Comparison of ENCODE assay signal across 11 mouse cellular contexts in genomic region chr10:81470454-81470853, GRCm38 (mm10). TPM values are rescaled to one million over a fixed set of nuclear protein-coding genes. Genes with fewer than 3 reads are reported as not detected.
DNase-seq lines count a peak whose midpoint lies in the region; ATAC-seq and TF ChIP-seq lines count a peak whose summit lies in the region.
"Had no signal": no experiment of that assay in that cellular context is flagged by ENCODE, and none has a peak within 500 bp of the region (broad histone marks: within the 10 kb centered on the region; RNA-seq: fewer than 3 reads in every experiment).

No protein-coding gene starts in this region.

- H3K4me2 ChIP-seq in lung, postnatal 0 days (replicated peaks; ENCODE audit: low read depth, low read length) = no peak overlapping the region
- H3K4me2 ChIP-seq: lung, embryonic 15.5 days had no signal

- WGBS in lung, postnatal 0 days = 44% methylated on average over 18 of the region's 18 CpGs

- no peak for TF ChIP-seq EP300 in lung, postnatal 0 days (IDR thresholded peaks at IDR 0.05)

- peaks cover 22% of the 10 kb centered on the region for H3K4me1 ChIP-seq in cortical plate, adult 2 months (ENCODE audit: control insufficient read depth, insufficient read depth, low read length)
- H3K4me1 ChIP-seq in lung, postnatal 0 days (ENCODE audit: insufficient read depth, low read depth, low read length) = no peaks in the 10 kb centered on the region
- H3K4me1 ChIP-seq: lung, embryonic 15.5 days had no signal

- intact Hi-C loops in gastrocnemius, adult 2 months (cut with DNase I) = no loop called here
- intact Hi-C loops in heart, postnatal 14 days (cut with DNase I) = no loop called here

- no peak for ATAC-seq in lung, postnatal 0 days

- H3K27me3 ChIP-seq in lung, postnatal 0 days (replicated peaks; ENCODE audit: insufficient read depth, low read length) = peaks cover 24% of the 10 kb centered on the region

- TF ChIP-seq POLR2A in cortical plate, adult 2 months (IDR thresholded peaks at IDR 0.05; ENCODE audit: extremely low read depth, insufficient read depth, low read length) = no peak

- no peaks in the 10 kb centered on the region for H3K9me3 ChIP-seq in lung, postnatal 0 days (ENCODE audit: low read length)
- H3K9me3 ChIP-seq: lung, embryonic 15.5 days had no signal

- H3K9ac ChIP-seq in lung, postnatal 0 days (replicated peaks; ENCODE audit: low read depth) = no peak overlapping the region
- H3K9ac ChIP-seq: lung, embryonic 15.5 days had no signal

- H3K4me3 ChIP-seq in gastrocnemius, adult 2 months = no peak overlapping the region
- no peak overlapping the region for H3K4me3 ChIP-seq in cortical plate, adult 2 months (ENCODE audit: insufficient read depth, low read length)
- H3K4me3 ChIP-seq in lung, postnatal 0 days (ENCODE audit: low read depth, low read length) = no peak overlapping the region
- H3K4me3 ChIP-seq: lung, embryonic 15.5 days had no signal

- no peaks in the 10 kb centered on the region for H3K36me3 ChIP-seq in lung, postnatal 0 days (ENCODE audit: insufficient read depth, low read length)
- H3K36me3 ChIP-seq: lung, embryonic 15.5 days had no signal

- no peak overlapping the region for H3K27ac ChIP-seq in gastrocnemius, adult 2 months
- H3K27ac ChIP-seq in cortical plate, adult 2 months (ENCODE audit: insufficient read depth, low read length) = peak overlapping the region; percentile 79; the same call in 1 of the 2 replicates
- H3K27ac ChIP-seq in lung, postnatal 0 days (ENCODE audit: low read length) = no peak overlapping the region
- H3K27ac ChIP-seq: lung, embryonic 15.5 days had no signal

- no peak for TF ChIP-seq CTCF in gastrocnemius, adult 2 months (IDR thresholded peaks at IDR 0.05)
- TF ChIP-seq CTCF in cortical plate, adult 2 months (IDR thresholded peaks at IDR 0.05; ENCODE audit: extremely low read depth, insufficient read depth, low read length) = no peak
- no peak for TF ChIP-seq CTCF in lung, postnatal 0 days (IDR thresholded peaks at IDR 0.05)

- peak; percentile 18 for DNase-seq in gastrocnemius, adult 2 months
- no peak for DNase-seq in gastrocnemius, postnatal 25 days
- DNase-seq in right cerebral cortex, adult 18-20 months = peak; percentile 73
- no peak for DNase-seq in right cerebral cortex, postnatal 10 days (ENCODE audit: low spot score in 2 of 2)
- DNase-seq in thymus, postnatal 25 days = peak; percentile 54
- DNase-seq in lung, postnatal 0 days (ENCODE audit: low spot score) = no peak
- no peak for DNase-seq in heart, postnatal 14 days
- DNase-seq: heart, adult 18-20 months; kidney, adult 9 months had no signal

RNA-seq across cellular contexts. Expression of gene Celf5, which starts 12.1 kb away (rescaled TPM):
- under 1 TPM in 1 of 2 experiments, not detected in 1; 0.17 TPM for total RNA-seq in gastrocnemius, adult 2 months (2021)
- under 1 TPM in 1 of 2 experiments, not detected in 1; 0.24 TPM for total RNA-seq in gastrocnemius, postnatal 25 days (2021)
- polyA plus RNA-seq in cortical plate, adult 2 months (2012; rRNA removed) = 307 and 309 TPM in 2 replicates
- polyA plus RNA-seq in lung, postnatal 0 days (2015; fragmentation: Nextera tagmentation; extraction: Ambion mirVana) = 0.08 and 0.11 TPM in 2 replicates
- total RNA-seq in heart, postnatal 14 days (2021) = under 1 TPM; 0.15 to 0.19 TPM

RNA-seq across cellular contexts. Expression of gene Nfic, which starts 15.0 kb away (rescaled TPM):
- total RNA-seq in gastrocnemius, adult 2 months (2021) = 100 to 1,000 TPM; 207 to 215 TPM
- 100 to 1,000 TPM; 215 to 268 TPM for total RNA-seq in gastrocnemius, postnatal 25 days (2021)
- polyA plus RNA-seq in cortical plate, adult 2 months (2012; rRNA removed) = 52.2 and 54.5 TPM in 2 replicates
- polyA plus RNA-seq in lung, postnatal 0 days (2015; fragmentation: Nextera tagmentation; extraction: Ambion mirVana) = 73.6 and 83.9 TPM in 2 replicates
- 100 to 1,000 TPM; 133 TPM for total RNA-seq in heart, postnatal 14 days (2021)

RNA-seq across cellular contexts. Expression of gene Ncln, which starts 25.7 kb away (rescaled TPM):
- total RNA-seq in gastrocnemius, adult 2 months (2021) = 10 to 100 TPM; 38.3 to 44.8 TPM
- 10 to 100 TPM; 34.2 to 47.8 TPM for total RNA-seq in gastrocnemius, postnatal 25 days (2021)
- 124 and 129 TPM in 2 replicates for polyA plus RNA-seq in cortical plate, adult 2 months (2012; rRNA removed)
- 40.7 and 46.7 TPM in 2 replicates for polyA plus RNA-seq in lung, postnatal 0 days (2015; fragmentation: Nextera tagmentation; extraction: Ambion mirVana)
- total RNA-seq in heart, postnatal 14 days (2021) = 10 to 100 TPM; 55.4 to 62.0 TPM

RNA-seq across cellular contexts. Expression of gene S1pr4, which starts 29.5 kb away (rescaled TPM):
- total RNA-seq in gastrocnemius, adult 2 months (2021) = 1 to 10 TPM in 1 of 2 experiments, under 1 TPM in 1; 0.97 to 1.2 TPM
- total RNA-seq in gastrocnemius, postnatal 25 days (2021) = under 1 TPM; 0.99 to 1.00 TPM
- polyA plus RNA-seq in cortical plate, adult 2 months (2012; rRNA removed) = 0.87 and 1.1 TPM in 2 replicates
- polyA plus RNA-seq in lung, postnatal 0 days (2015; fragmentation: Nextera tagmentation; extraction: Ambion mirVana) = 19.0 and 19.3 TPM in 2 replicates
- total RNA-seq in heart, postnatal 14 days (2021) = 1 to 10 TPM in 1 of 2 experiments, under 1 TPM in 1; 0.96 to 1.2 TPM

RNA-seq across cellular contexts. Expression of gene Gna15, which starts 53.6 kb away (rescaled TPM):
- under 1 TPM; 0.26 to 0.53 TPM for total RNA-seq in gastrocnemius, adult 2 months (2021)
- total RNA-seq in gastrocnemius, postnatal 25 days (2021) = under 1 TPM; 0.36 to 0.62 TPM
- 3.4 and 3.9 TPM in 2 replicates for polyA plus RNA-seq in cortical plate, adult 2 months (2012; rRNA removed)
- 4.2 and 4.6 TPM in 2 replicates for polyA plus RNA-seq in lung, postnatal 0 days (2015; fragmentation: Nextera tagmentation; extraction: Ambion mirVana)
- total RNA-seq in heart, postnatal 14 days (2021) = under 1 TPM; 0.73 to 0.76 TPM

Comparison
In these comparisons a context has a peak if more than half of its experiments do, and no peak if none do; other contexts are left out.
1. DNase-seq: peak in gastrocnemius, adult 2 months (single experiment), right cerebral cortex, adult 18-20 months (single experiment) and thymus, postnatal 25 days (single experiment); none in gastrocnemius, postnatal 25 days (single experiment), right cerebral cortex, postnatal 10 days (0 of 2), lung, postnatal 0 days (single experiment) and heart, postnatal 14 days (0 of 2).